Mouse (Mus musculus) ES-E14 (cell line): ENCODE measurements around the gene Gsk3b. TPM values are rescaled to one million over a fixed set of nuclear protein-coding genes. Genes with fewer than 3 reads are reported as not detected.

Source experiments
- DNase-seq: peaks from one replicate; pipeline ENCODE4 v3.0.0-alpha.2; 2013; ENCODE audit warnings: low read depth, low spot score
- H3K27ac ChIP-seq: 2 replicates; pipeline ENCODE4 v1.5.1; 2012; ENCODE audit warnings: low read depth, mild to moderate bottlenecking, low read length, moderate library complexity, mixed read lengths; ENCODE audit not compliant: poor library complexity, insufficient read depth, severe bottlenecking
- H3K36me3 ChIP-seq: 2 replicates; pipeline ENCODE4 v1.6.1; 2012; ENCODE audit warnings: mild to moderate bottlenecking, low read length, moderate library complexity, mixed read lengths; ENCODE audit not compliant: control insufficient read depth, poor library complexity, insufficient read depth, severe bottlenecking
- H3K4me1 ChIP-seq, 2 experiments: fragments of 150-350 bp in 1 of 2; sonication (generic) in 1 of 2; 2 replicates each; pipeline ENCODE4 v1.6.1; 2012; ENCODE audit warnings: low read length in 2 of 2, mild to moderate bottlenecking in 1 of 2, mixed read lengths in 1 of 2; ENCODE audit not compliant: control insufficient read depth in 2 of 2, insufficient read depth in 2 of 2, poor library complexity in 1 of 2
- H3K4me3 ChIP-seq, 2 experiments: fragments of 150-350 bp in 1 of 2; sonication (generic) in 1 of 2; 2 replicates each; pipeline ENCODE4 v1.5.1; 2012; ENCODE audit warnings: low read length in 2 of 2, low read depth in 1 of 2, mild to moderate bottlenecking in 1 of 2, mixed read lengths in 1 of 2; ENCODE audit not compliant: insufficient read depth in 1 of 2, poor library complexity in 1 of 2, severe bottlenecking in 1 of 2
- H3K9ac ChIP-seq: 2 replicates; pipeline ENCODE4 v1.6.1; 2012; ENCODE audit warnings: low read depth, mild to moderate bottlenecking, low read length, mixed read lengths; ENCODE audit not compliant: poor library complexity, insufficient read depth, severe bottlenecking
- H3K9me3 ChIP-seq: fragments of 150-350 bp; sonication (generic); 2 replicates; pipeline ENCODE4 v1.6.1; 2012; ENCODE audit warnings: low read depth, mild to moderate bottlenecking, low read length; ENCODE audit not compliant: control insufficient read depth, insufficient read depth
- CHD2 ChIP-seq: IDR thresholded peaks from 2 replicates; pipeline ENCODE4 v1.6.1; 2014; ENCODE audit warnings: mild to moderate bottlenecking, low read depth, low read length, inconsistent platforms
- HCFC1 ChIP-seq: IDR thresholded peaks from 2 replicates; pipeline ENCODE4 v1.6.1; 2012; ENCODE audit warnings: low read length, inconsistent platforms, borderline replicate concordance; ENCODE audit not compliant: insufficient read depth
- MAFK ChIP-seq: IDR thresholded peaks from 2 replicates; pipeline ENCODE4 v1.6.1; 2014; ENCODE audit warnings: mild to moderate bottlenecking, low read depth, low read length, inconsistent platforms; ENCODE audit not compliant: insufficient read depth
- ZC3H11A ChIP-seq: IDR thresholded peaks from 2 replicates; pipeline ENCODE4 v1.6.1; 2012; ENCODE audit warnings: low read depth, mild to moderate bottlenecking, inconsistent platforms, low read length, borderline replicate concordance
- ZNF384 ChIP-seq: IDR thresholded peaks from 2 replicates; pipeline ENCODE4 v1.6.1; 2012; ENCODE audit warnings: low read depth, low read length, inconsistent platforms
- in situ Hi-C, 2 experiments: fragments of 600-800 bp; cut with MboI; formaldehyde crosslinking; loops; one replicate each; pipeline ENCODE4 v1.15.1; 2025; ENCODE audit warnings: low sequenced_read_pairs in 2 of 2, inconsistent platforms in 1 of 2; ENCODE audit not compliant: unreplicated experiment in 2 of 2
- total RNA-seq: library from RNA; depleted of rRNA; stranded (reverse); fragments of 300-350 nt; gene quantifications from 2 replicates; pipeline ENCODE4 v1.2.3, GENCODE M21; 2012

Gsk3b gene
- total RNA-seq, 1 experiment: 19.5 TPM

- DNase-seq: no peak
- in situ Hi-C loops: no loop called here
- peaks cover 0 to 5% of the 10 kb centered on the region in 2 experiments for H3K4me1 ChIP-seq
- no peak overlapping the region for H3K27ac ChIP-seq
- no peaks in the 10 kb centered on the region for H3K9me3 ChIP-seq
- no peak overlapping the region for H3K9ac ChIP-seq
- H3K36me3 ChIP-seq: no peaks in the 10 kb centered on the region
- TF ChIP-seq HCFC1: no peak
- TF ChIP-seq MAFK: no peak
- TF ChIP-seq CHD2: no peak
- no peak for TF ChIP-seq ZNF384
- TF ChIP-seq ZC3H11A: no peak
- H3K4me3 ChIP-seq: no peak overlapping the region
Measured at GRCm38 (mm10) chr16:38118723-38119122, 29.9 kb downstream of the Gsk3b start.

- Histone ChIP-seq H3K4me1 (peaks cover 0 to 5% of the 10 kb centered on the region in 2 experiments; a peak in 3 of 4 replicates), H3K27ac (no peak overlapping the region), H3K9me3 (no peaks in the 10 kb centered on the region), H3K9ac (no peak overlapping the region), H3K4me3 (no peak overlapping the region), H3K36me3 (no peaks in the 10 kb centered on the region)
- TF ChIP-seq ZC3H11A (no peak), ZNF384 (peak; percentile 34; the same call in 1 of the 2 replicates)
- no peak for DNase-seq
- in situ Hi-C loops: no loop called here
Measured at GRCm38 (mm10) chr16:38119286-38119685, 30.5 kb downstream of the Gsk3b start.

- Histone ChIP-seq H3K9me3 (no peaks in the 10 kb centered on the region), H3K36me3 (no peaks in the 10 kb centered on the region), H3K4me1 (peaks cover 3 to 11% of the 10 kb centered on the region in 2 experiments; a peak in 2 of 4 replicates), H3K27ac (no peak overlapping the region), H3K9ac (no peak overlapping the region), H3K4me3 (0 out of 4 replicates have a peak overlapping the region, but pooled peaks of 1 of the 2 experiments have one; percentile 14)
- DNase-seq: no peak
- in situ Hi-C loops: no loop called here
- no peak for TF ChIP-seq ZNF384
- no peak for TF ChIP-seq CHD2
- TF ChIP-seq MAFK: no peak
- no peak for TF ChIP-seq HCFC1
- no peak for TF ChIP-seq ZC3H11A
Measured at GRCm38 (mm10) chr16:38129171-38129570, 40.4 kb downstream of the Gsk3b start.

GRCm38 (mm10) chr16:38131041-38131440 lies 42.2 kb downstream of the Gsk3b start:
- Histone ChIP-seq H3K36me3 (no peaks in the 10 kb centered on the region), H3K4me1 (peaks cover 5 to 11% of the 10 kb centered on the region in 2 experiments; a peak in 2 of 4 replicates), H3K9ac (no peak overlapping the region), H3K4me3 (no peak overlapping the region), H3K9me3 (no peaks in the 10 kb centered on the region), H3K27ac (no peak overlapping the region)
- no peak for TF ChIP-seq HCFC1
- no peak for TF ChIP-seq CHD2
- TF ChIP-seq ZNF384: no peak
- TF ChIP-seq MAFK: no peak
- TF ChIP-seq ZC3H11A: no peak
- DNase-seq: no peak
- in situ Hi-C loops: no loop called here

GRCm38 (mm10) chr16:38131756-38132155 lies 43.0 kb downstream of the Gsk3b start:
- Histone ChIP-seq H3K36me3 (no peaks in the 10 kb centered on the region), H3K9me3 (no peaks in the 10 kb centered on the region), H3K4me3 (no peak overlapping the region), H3K27ac (no peak overlapping the region), H3K9ac (no peak overlapping the region), H3K4me1 (peaks cover 11% of the 10 kb centered on the region in 2 experiments; a peak in 2 of 4 replicates)
- no peak for DNase-seq
- no peak for TF ChIP-seq ZNF384
- TF ChIP-seq MAFK: no peak
- TF ChIP-seq CHD2: no peak
- no peak for TF ChIP-seq HCFC1
- TF ChIP-seq ZC3H11A: no peak
- in situ Hi-C loops: no loop called here
